Mouse (Mus musculus) midbrain, embryonic 13.5 days (tissue): ENCODE measurements around the gene Syn3. TPM values are rescaled to one million over a fixed set of nuclear protein-coding genes. Genes with fewer than 3 reads are reported as not detected.

Source experiments
- ATAC-seq: fragments of 200-750 bp; cut with Nextera tagmentation; 2 replicates; pipeline ENCODE4 v1.8.0; 2017; ENCODE audit warnings: mild to moderate bottlenecking, moderate TSS enrichment, moderate library complexity
- H3K27ac ChIP-seq: fragments of 300-500 bp; sonication (generic); 2 replicates; pipeline ENCODE4 v1.5.1; 2015; ENCODE audit warnings: inconsistent platforms, mild to moderate bottlenecking, moderate library complexity
- H3K27me3 ChIP-seq: fragments of 300-500 bp; sonication (generic); 2 replicates; pipeline ENCODE4 v1.6.1; 2015; ENCODE audit warnings: mild to moderate bottlenecking, inconsistent platforms
- H3K36me3 ChIP-seq: fragments of 300-500 bp; sonication (generic); 2 replicates; pipeline ENCODE4 v1.6.1; 2015; ENCODE audit warnings: mild to moderate bottlenecking, inconsistent platforms
- H3K4me1 ChIP-seq: fragments of 300-500 bp; sonication (generic); replicated peaks from 2 replicates; pipeline ENCODE4 v1.6.1; 2015; ENCODE audit warnings: inconsistent platforms
- H3K4me2 ChIP-seq: fragments of 300-500 bp; sonication (generic); replicated peaks from 2 replicates; pipeline ENCODE4 v1.6.1; 2015; ENCODE audit warnings: moderate library complexity, mild to moderate bottlenecking, inconsistent platforms
- H3K4me3 ChIP-seq: fragments of 300-500 bp; sonication (generic); replicated peaks from 2 replicates; pipeline ENCODE4 v1.5.1; 2015; ENCODE audit warnings: mild to moderate bottlenecking, inconsistent platforms
- H3K9ac ChIP-seq: fragments of 300-500 bp; sonication (generic); replicated peaks from 2 replicates; pipeline ENCODE4 v1.6.1; 2015; ENCODE audit warnings: mild to moderate bottlenecking, inconsistent platforms
- H3K9me3 ChIP-seq: fragments of 300-500 bp; sonication (generic); 2 replicates; pipeline ENCODE4 v1.6.1; 2016; ENCODE audit warnings: mild to moderate bottlenecking, inconsistent platforms
- WGBS: fragments of 180-500 bp; shearing (Covaris S2); methylation state at CpG from one replicate; pipeline ENCODE4 v1.1.7; 2015; 5-methylcytosine and 5-hydroxymethylcytosine counted together
- polyA plus RNA-seq: library from polyadenylated mRNA; unstranded; fragments of >200 nt; fragmentation: Nextera tagmentation; extraction: Ambion mirVana; gene quantifications from 2 replicates; pipeline ENCODE4 v1.2.1, GENCODE M21; 2015

Syn3 gene
- polyA plus RNA-seq, 1 experiment from 2014 or later: 13.8 TPM

- peak; percentile 88 for ATAC-seq
- Histone ChIP-seq H3K9me3 (no peaks in the 10 kb centered on the region), H3K27me3 (no peaks in the 10 kb centered on the region), H3K4me3 (no peak overlapping the region), H3K9ac (no peak overlapping the region), H3K27ac (no peak overlapping the region; the same call in 1 of the 2 replicates), H3K4me2 (no peak overlapping the region), H3K36me3 (no peaks in the 10 kb centered on the region), H3K4me1 (no peaks in the 10 kb centered on the region)
- 67% methylated on average over 8 of the region's 8 CpGs for WGBS
Observed at GRCm38 (mm10) chr10:86376392-86377185, 122.1 kb downstream of the Syn3 start.

- peak; percentile 63; the same call in 1 of the 2 replicates for ATAC-seq
- no peaks in the 10 kb centered on the region for H3K27me3 ChIP-seq
Observed at GRCm38 (mm10) chr10:86375903-86376302, 122.8 kb downstream of the Syn3 start.

GRCm38 (mm10) chr10:86374061-86374460, 124.6 kb downstream of the Syn3 start:
- no peaks in the 10 kb centered on the region for H3K36me3 ChIP-seq
- H3K9ac ChIP-seq: no peak overlapping the region
- H3K27ac ChIP-seq: no peak overlapping the region
- H3K4me2 ChIP-seq: no peak overlapping the region
- H3K9me3 ChIP-seq: no peaks in the 10 kb centered on the region
- no peaks in the 10 kb centered on the region for H3K4me1 ChIP-seq
- ATAC-seq: no peak
- 87% methylated on average over 2 of the region's 2 CpGs for WGBS
- H3K27me3 ChIP-seq: no peaks in the 10 kb centered on the region
- no peak overlapping the region for H3K4me3 ChIP-seq

More at GRCm38 (mm10) chr10:86375903-86376302, 122.8 kb downstream of the Syn3 start:
- H3K4me1 ChIP-seq: no peaks in the 10 kb centered on the region
- no peak overlapping the region for H3K9ac ChIP-seq
- H3K36me3 ChIP-seq: no peaks in the 10 kb centered on the region
- no peak overlapping the region for H3K4me2 ChIP-seq
- WGBS: 76% methylated on average over 11 of the region's 11 CpGs
- no peak overlapping the region for H3K27ac ChIP-seq
- no peaks in the 10 kb centered on the region for H3K9me3 ChIP-seq
- H3K4me3 ChIP-seq: no peak overlapping the region

GRCm38 (mm10) chr10:86371561-86371960, 127.1 kb downstream of the Syn3 start:
- Histone ChIP-seq H3K9me3 (no peaks in the 10 kb centered on the region), H3K27me3 (no peaks in the 10 kb centered on the region), H3K36me3 (no peaks in the 10 kb centered on the region), H3K4me3 (no peak overlapping the region), H3K4me2 (no peak overlapping the region), H3K27ac (no peak overlapping the region), H3K4me1 (no peaks in the 10 kb centered on the region), H3K9ac (no peak overlapping the region)
- no peak for ATAC-seq

GRCm38 (mm10) chr10:86369346-86369745, 129.3 kb downstream of the Syn3 start:
- Histone ChIP-seq H3K27me3 (no peaks in the 10 kb centered on the region), H3K9me3 (no peaks in the 10 kb centered on the region), H3K4me2 (no peak overlapping the region), H3K4me1 (no peaks in the 10 kb centered on the region), H3K4me3 (no peak overlapping the region), H3K9ac (no peak overlapping the region), H3K27ac (no peak overlapping the region), H3K36me3 (no peaks in the 10 kb centered on the region)
- ATAC-seq: no peak
- 85% methylated on average over 4 of the region's 4 CpGs for WGBS

- no peak for ATAC-seq
- H3K9ac ChIP-seq: no peak overlapping the region
- 93% methylated on average over 12 of the region's 12 CpGs for WGBS
Observed at GRCm38 (mm10) chr10:86368811-86369210, 129.9 kb downstream of the Syn3 start.

GRCm38 (mm10) chr10:86367346-86367745, 131.3 kb downstream of the Syn3 start:
- 87% methylated on average over 4 of the region's 4 CpGs for WGBS
- no peak for ATAC-seq
- Histone ChIP-seq H3K27ac (no peak overlapping the region), H3K27me3 (no peaks in the 10 kb centered on the region), H3K9me3 (no peaks in the 10 kb centered on the region), H3K4me2 (no peak overlapping the region), H3K9ac (no peak overlapping the region), H3K36me3 (no peaks in the 10 kb centered on the region), H3K4me1 (no peaks in the 10 kb centered on the region), H3K4me3 (no peak overlapping the region)

More at GRCm38 (mm10) chr10:86368811-86369210, 129.9 kb downstream of the Syn3 start:
- Histone ChIP-seq H3K9me3 (no peaks in the 10 kb centered on the region), H3K36me3 (no peaks in the 10 kb centered on the region), H3K4me2 (no peak overlapping the region), H3K27ac (no peak overlapping the region), H3K27me3 (no peaks in the 10 kb centered on the region), H3K4me3 (no peak overlapping the region), H3K4me1 (no peaks in the 10 kb centered on the region)

- WGBS: 62% methylated on average over 5 of the region's 5 CpGs
- no peaks in the 10 kb centered on the region for H3K4me1 ChIP-seq
- H3K27ac ChIP-seq: no peak overlapping the region
- H3K27me3 ChIP-seq: no peaks in the 10 kb centered on the region
- H3K9me3 ChIP-seq: no peaks in the 10 kb centered on the region
- peak; percentile 50; the same call in 1 of the 2 replicates for ATAC-seq
- H3K9ac ChIP-seq: no peak overlapping the region
- H3K36me3 ChIP-seq: no peaks in the 10 kb centered on the region
- no peak overlapping the region for H3K4me2 ChIP-seq
- no peak overlapping the region for H3K4me3 ChIP-seq
Observed at GRCm38 (mm10) chr10:86365632-86366092, 133.0 kb downstream of the Syn3 start.

- ATAC-seq: no peak
- 84% methylated on average over 8 of the region's 8 CpGs for WGBS
- H3K27me3 ChIP-seq: no peaks in the 10 kb centered on the region
Observed at GRCm38 (mm10) chr10:86363669-86364309, 134.9 kb downstream of the Syn3 start.

GRCm38 (mm10) chr10:86359699-86360098, 139.0 kb downstream of the Syn3 start:
- ATAC-seq: no peak
- Histone ChIP-seq H3K9ac (no peak overlapping the region), H3K9me3 (no peaks in the 10 kb centered on the region), H3K4me2 (no peak overlapping the region), H3K36me3 (no peaks in the 10 kb centered on the region), H3K4me3 (no peak overlapping the region), H3K4me1 (no peaks in the 10 kb centered on the region), H3K27ac (peak overlapping the region; percentile 21; the same call in 1 of the 2 replicates), H3K27me3 (no peaks in the 10 kb centered on the region)
- 81% methylated on average over 4 of the region's 4 CpGs for whole genome bisulfite sequencing

More at GRCm38 (mm10) chr10:86363669-86364309, 134.9 kb downstream of the Syn3 start:
- no peak overlapping the region for H3K4me2 ChIP-seq
- H3K4me1 ChIP-seq: no peaks in the 10 kb centered on the region
- no peak overlapping the region for H3K4me3 ChIP-seq
- no peak overlapping the region for H3K27ac ChIP-seq
- H3K9ac ChIP-seq: no peak overlapping the region
- H3K36me3 ChIP-seq: no peaks in the 10 kb centered on the region
- H3K9me3 ChIP-seq: no peaks in the 10 kb centered on the region

- H3K9me3 ChIP-seq: no peaks in the 10 kb centered on the region
- no peak overlapping the region for H3K4me3 ChIP-seq
- H3K9ac ChIP-seq: no peak overlapping the region
- WGBS: 57% methylated on average over 2 of the region's 2 CpGs
- H3K27me3 ChIP-seq: no peaks in the 10 kb centered on the region
- peaks cover under 1% of the 10 kb centered on the region; the same call in 1 of the 2 replicates for H3K36me3 ChIP-seq
- 0 out of 2 replicates have a peak overlapping the region, but pooled peaks have one; percentile 21 for H3K27ac ChIP-seq
- H3K4me2 ChIP-seq: no peak overlapping the region
- 0 out of 2 replicates have a peak, but pooled peaks have one; percentile 53 for ATAC-seq
- no peaks in the 10 kb centered on the region for H3K4me1 ChIP-seq
Observed at GRCm38 (mm10) chr10:86359208-86359607, 139.5 kb downstream of the Syn3 start.

GRCm38 (mm10) chr10:86358307-86358975, 140.3 kb downstream of the Syn3 start:
- WGBS: 71% methylated on average over 7 of the region's 7 CpGs
- Histone ChIP-seq H3K9me3 (no peaks in the 10 kb centered on the region), H3K4me3 (no peak overlapping the region), H3K36me3 (peaks cover 5% of the 10 kb centered on the region; the same call in 1 of the 2 replicates), H3K27me3 (no peaks in the 10 kb centered on the region), H3K27ac (no peak overlapping the region), H3K4me1 (no peaks in the 10 kb centered on the region), H3K4me2 (no peak overlapping the region), H3K9ac (no peak overlapping the region)
- no peak for ATAC-seq
